Mouse (Mus musculus) ZHBTc4 (cell line): ENCODE measurements at regions not wholly inside any gene's neighbourhood (a gene's known extent, or its start where the extent isn't known, plus 50 kb on each side); places are given as distances from the start of the nearest gene placed in this dataset.

Experiments
- DNase-seq: peaks from one replicate; pipeline ENCODE4 v3.0.0-alpha.2; 2011; ENCODE audit warnings: low read depth, low spot score

GRCm38 (mm10) chr10:9569277-9569676, 105.7 kb downstream of the Samd5 start:
- DNase-seq: no peak

DNA sequence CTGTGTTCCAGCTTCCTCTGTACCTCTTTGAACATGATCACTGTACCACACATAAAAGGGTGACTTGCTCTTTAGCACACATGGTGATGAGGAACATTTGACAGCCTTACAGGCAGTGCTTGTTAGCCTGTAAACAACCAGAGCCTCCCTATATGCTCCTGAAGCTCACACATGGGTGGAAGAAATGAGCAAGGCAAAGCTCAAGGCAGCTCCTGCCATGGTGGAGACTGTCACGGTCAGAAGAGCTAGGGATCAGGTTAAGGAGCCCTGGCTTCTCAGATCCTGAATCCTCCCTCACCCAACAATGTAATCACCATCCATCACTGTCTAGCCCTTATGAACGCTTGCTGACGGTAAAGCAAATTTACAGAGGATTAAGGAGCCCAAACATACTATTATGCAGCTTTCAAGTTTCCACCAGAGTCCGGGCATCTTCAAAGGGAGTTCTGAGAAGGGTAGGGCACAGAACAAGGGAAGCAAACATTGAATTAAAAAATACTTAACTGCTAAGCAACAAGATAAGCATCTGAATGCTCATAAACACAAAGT, 117.4 kb downstream of the Samd5 start:
- no peak for DNase-seq

GRCm38 (mm10) chr10:9557092-9557491, 117.9 kb downstream of the Samd5 start:
- no peak for DNase-seq

DNA sequence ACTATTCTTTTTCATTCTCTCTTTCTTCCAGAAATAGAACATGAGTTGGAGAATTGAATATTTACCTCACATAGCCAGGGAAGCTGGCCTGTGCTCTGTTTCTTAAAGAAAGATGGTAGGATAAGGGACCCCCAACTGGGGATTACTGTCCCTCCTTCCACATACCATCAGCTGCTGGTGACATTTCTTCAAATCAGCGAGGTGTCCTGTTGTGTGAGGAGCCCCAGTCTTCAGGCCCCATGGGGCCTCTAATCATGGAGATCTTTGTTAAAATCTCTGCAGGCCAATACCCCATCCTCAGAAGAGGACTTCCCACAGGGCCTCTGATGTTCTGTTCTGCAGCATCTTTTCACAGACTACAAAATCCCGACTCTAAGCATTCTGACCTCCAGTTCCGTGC, 121.1 kb downstream of the Samd5 start:
- DNase-seq: no peak

- no peak for DNase-seq
Measured at GRCm38 (mm10) chr10:9549913-9550709, 124.9 kb downstream of the Samd5 start.

DNA sequence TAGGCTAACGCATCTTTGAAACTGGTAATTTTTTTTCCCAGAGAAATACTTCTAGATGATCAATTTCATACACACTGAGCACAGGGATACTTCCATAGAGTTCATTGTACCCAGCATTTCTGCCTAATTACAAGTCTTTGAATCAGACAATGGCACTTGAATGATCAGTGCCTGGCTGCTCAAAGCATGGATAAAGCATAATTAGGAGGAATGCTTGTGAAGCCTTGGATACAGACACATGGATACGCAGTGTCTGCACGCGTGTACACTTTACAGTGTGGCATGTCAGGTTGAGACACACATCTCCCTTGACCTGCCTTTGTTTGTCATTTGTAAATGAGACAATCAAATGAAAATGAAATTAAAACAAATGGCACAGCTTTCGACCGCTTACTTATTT, 129.2 kb downstream of the Samd5 start:
- no peak for DNase-seq

- no peak for DNase-seq
Measured at GRCm38 (mm10) chr10:9544041-9544786, 130.8 kb downstream of the Samd5 start.

DNA sequence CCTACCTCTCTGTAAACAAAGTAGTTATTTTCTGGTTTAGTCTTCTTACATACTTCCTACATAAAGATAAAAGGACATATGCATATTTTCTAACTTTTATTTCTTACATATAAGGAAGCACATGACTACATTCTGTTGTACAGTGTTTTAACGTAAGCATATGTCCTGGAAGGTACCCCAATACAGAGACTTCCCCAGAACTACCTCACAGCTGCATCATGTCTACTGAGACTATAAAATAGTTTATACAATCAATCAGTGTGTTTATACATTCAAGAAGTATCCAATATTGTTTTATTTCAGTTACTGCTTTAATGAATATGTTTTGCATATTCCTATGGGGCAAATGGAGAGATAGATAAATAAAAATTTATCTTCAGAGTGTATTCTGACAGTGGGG, 133.4 kb downstream of the Samd5 start:
- no peak for DNase-seq

DNA sequence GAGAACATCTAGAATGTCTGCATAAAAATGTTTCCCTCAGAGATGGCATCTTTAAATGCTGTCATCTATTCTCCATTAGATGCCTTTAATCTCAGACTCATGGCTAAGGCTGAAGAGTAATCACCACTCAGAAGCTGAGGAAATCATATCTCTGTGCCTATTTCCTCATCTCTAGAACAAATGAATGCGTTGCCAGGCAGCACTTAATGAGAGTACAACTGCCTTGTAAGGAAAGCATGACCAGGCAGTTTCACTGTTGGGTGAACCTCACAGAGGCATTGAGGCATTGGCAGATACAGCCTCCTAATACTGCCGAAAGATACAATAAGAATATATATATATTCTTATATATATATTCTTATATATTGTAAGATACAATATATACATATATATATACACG, 137.3 kb downstream of the Samd5 start:
- DNase-seq: no peak

GRCm38 (mm10) chr10:9534552-9534951, 140.5 kb downstream of the Samd5 start:
- no peak for DNase-seq

GRCm38 (mm10) chr10:9533283-9533682, 141.7 kb downstream of the Samd5 start:
- DNase-seq: no peak

GRCm38 (mm10) chr10:9531931-9532330, 143.1 kb downstream of the Samd5 start:
- DNase-seq: no peak

DNA sequence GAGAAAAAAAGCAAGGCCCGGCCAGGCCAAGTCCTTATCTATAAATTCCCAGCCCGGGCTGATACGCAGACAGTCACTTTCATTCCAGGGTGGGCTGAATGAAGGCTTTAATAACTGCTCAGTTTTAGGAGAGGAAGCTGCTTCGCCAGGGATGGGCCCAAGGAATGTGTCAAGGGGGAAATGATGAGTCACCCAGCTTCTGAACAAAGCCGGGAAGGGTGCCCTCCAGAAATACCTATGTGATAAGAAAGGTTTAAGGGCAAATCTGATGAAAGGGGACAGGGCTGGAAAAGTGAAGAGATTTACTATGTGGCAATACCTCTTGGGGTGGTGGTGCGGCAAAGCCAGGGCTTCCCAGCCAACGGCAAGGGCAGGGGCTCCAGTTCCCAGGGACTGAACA, 145.6 kb downstream of the Samd5 start:
- DNase-seq: peak; percentile 29

DNA sequence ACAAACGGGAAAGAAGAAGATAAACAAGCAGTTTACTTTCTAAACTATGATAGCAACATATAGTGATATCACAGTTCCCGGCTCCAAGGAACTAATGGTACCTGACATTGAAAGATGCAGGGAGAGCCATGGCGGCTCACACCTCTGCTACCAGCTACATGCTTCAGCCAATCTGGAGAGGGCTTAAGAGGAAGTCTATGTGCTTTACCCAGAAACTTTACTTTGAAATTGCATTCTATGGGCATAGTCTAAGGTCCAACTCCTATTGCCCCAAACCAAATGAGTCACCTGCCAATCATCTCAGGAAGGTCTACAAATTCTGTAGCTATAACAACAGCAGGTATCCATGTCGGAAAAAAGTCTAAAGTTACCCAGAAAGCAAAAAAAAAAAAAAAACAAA, 146.9 kb downstream of the Samd5 start:
- DNase-seq: no peak

DNA sequence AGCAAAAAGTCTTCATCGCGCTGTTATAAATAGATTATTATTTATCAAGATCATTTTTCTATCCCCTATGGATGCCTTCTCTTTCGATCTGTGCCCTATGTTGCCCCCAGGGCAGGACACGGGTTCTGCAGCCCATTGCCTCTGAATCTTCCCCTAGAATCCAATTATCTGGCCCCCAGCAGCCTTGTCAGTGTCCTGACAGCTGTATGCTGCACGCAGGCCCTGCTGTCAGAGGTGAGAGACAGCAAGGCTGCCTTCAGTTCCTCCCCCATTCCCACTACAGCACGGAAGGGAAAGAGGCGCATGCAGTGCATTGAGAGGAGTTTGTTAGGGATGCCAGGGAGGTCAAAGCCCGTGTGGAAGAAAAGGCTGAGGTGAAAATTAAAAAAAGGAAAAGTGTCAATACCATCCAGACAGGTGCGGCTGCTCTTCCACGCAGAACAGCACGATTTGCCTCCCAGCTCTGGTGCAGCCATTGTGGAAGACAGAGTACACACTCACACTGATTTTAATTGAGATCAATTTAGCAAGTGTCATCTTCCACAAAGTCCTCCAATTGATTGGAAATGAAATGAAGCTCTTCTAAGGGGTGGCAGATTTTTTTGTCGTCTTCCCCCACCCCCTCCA, 165.1 kb downstream of the Samd5 start:
- no peak for DNase-seq

GRCm38 (mm10) chr10:9509092-9509671, 165.8 kb downstream of the Samd5 start:
- no peak for DNase-seq

DNA sequence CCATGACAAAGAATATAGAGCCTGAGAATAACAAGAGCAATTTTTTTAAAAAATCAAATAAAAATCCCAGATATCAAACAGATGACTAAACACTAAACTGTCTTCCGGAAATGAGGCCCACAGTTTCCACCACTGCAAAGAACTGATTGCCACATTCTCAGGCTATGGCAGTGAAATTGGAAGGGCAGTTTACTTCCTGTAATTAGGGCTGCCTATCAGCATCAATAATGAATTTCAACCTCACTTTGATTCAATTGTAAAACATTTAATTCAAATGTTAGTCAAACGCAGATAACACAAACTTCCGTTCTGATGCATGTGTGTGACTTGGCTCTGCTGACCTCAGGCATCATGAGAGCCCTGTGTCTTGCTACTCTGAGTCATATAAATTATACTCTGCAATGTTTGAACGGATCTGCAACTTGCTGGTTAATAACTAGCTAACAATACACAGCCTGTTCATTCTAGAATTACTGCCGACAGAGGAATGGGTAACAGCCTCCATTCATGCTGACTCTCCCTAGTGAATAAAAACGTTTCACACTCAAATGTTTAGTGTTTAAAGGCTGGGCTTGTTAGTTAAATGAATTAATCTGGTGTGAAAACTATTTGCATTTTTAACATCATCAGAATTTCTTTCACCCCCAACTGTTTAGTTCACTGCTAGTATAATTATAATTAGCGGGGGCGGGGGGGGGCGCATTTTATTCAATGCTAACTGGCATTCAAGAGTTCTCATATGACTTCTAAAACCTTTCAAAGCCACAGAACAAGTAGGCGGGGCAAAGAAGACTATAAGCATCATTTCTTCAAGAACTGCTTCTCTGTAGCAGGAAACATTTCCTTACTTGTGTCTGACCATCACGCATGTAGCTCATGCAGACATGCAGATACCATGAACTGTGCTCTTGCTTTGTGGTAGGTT, 171.2 kb downstream of the Samd5 start:
- no peak for DNase-seq

- DNase-seq: no peak
Measured at GRCm38 (mm10) chr10:9498550-9498949, 176.5 kb downstream of the Samd5 start.

GRCm38 (mm10) chr10:9497021-9497420, 178.0 kb downstream of the Samd5 start:
- peak; percentile 54 for DNase-seq

GRCm38 (mm10) chr10:9495143-9495651, 179.8 kb downstream of the Samd5 start:
- peak; percentile 27 for DNase-seq

DNA sequence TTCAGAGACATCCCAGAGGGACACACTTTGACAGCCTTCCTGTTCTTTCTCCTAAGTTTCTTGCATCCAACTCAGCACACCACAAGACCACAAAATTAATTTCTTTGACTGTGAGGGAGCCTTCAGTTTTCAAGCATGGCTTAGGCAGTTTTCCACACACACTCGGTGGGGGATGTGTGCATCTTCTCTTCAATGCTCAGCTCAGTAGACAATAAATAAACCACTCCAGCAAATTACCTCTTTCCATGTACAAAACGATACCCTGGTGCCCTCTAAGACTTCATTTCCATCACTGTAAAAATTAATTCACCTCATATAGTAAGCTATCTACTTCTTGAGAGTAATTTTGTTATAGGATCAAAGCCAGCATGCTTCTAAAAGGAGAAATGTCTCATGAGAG, 184.6 kb downstream of the Samd5 start:
- DNase-seq: no peak
